Mouse (Mus musculus) myocyte (in vitro differentiated cells): ENCODE measurements around the gene Plekhh2. TPM values are rescaled to one million over a fixed set of nuclear protein-coding genes. Genes with fewer than 3 reads are reported as not detected.

Experiments
- H3K27me3 ChIP-seq: one replicate; pipeline ENCODE4 v1.6.1; 2011; ENCODE audit not compliant: control insufficient read depth, insufficient read depth, insufficient read length
- H3K36me3 ChIP-seq: one replicate; pipeline ENCODE4 v1.6.1; 2011; ENCODE audit not compliant: control insufficient read depth, insufficient read depth
- H3K4me2 ChIP-seq: one replicate; pipeline ENCODE4 v1.6.1; 2011; ENCODE audit warnings: low read depth, control low read depth
- H3K4me3 ChIP-seq: one replicate; pipeline ENCODE4 v1.5.1; 2011; ENCODE audit warnings: mild to moderate bottlenecking, control low read depth, moderate library complexity
- H3K79me2 ChIP-seq: one replicate; pipeline ENCODE4 v1.6.1; 2011; ENCODE audit not compliant: control insufficient read depth, insufficient read depth
- H3ac ChIP-seq: one replicate; pipeline ENCODE4 v1.6.1; 2011; ENCODE audit not compliant: control insufficient read depth, insufficient read length
- CEBPB ChIP-seq: IDR thresholded peaks from 2 replicates; pipeline ENCODE4 v1.6.1; 2011; ENCODE audit warnings: mild to moderate bottlenecking, moderate library complexity; ENCODE audit not compliant: poor library complexity, insufficient read depth, severe bottlenecking
- E2F4 ChIP-seq: IDR thresholded peaks from one replicate; pipeline ENCODE4 v1.6.1; 2011; ENCODE audit warnings: mild to moderate bottlenecking, control low read depth, moderate library complexity; ENCODE audit not compliant: insufficient read depth
- MAX ChIP-seq: IDR thresholded peaks from one replicate; pipeline ENCODE4 v1.6.1; 2011; ENCODE audit warnings: low read depth, mild to moderate bottlenecking, control low read depth
- MYOD1 ChIP-seq, 3 experiments: IDR thresholded peaks; one replicate each; pipeline ENCODE4 v1.6.1; 2011; ENCODE audit warnings: control low read depth in 2 of 3, low read depth in 2 of 3, mild to moderate bottlenecking in 2 of 3, moderate library complexity in 1 of 3; ENCODE audit not compliant: insufficient read length in 2 of 3, control insufficient read depth in 1 of 3
- MYOG ChIP-seq, 3 experiments: IDR thresholded peaks; one replicate each; pipeline ENCODE4 v1.6.1; 2011; ENCODE audit warnings: control low read depth in 2 of 3, low read depth in 2 of 3, mild to moderate bottlenecking in 2 of 3; ENCODE audit not compliant: insufficient read length in 2 of 3, control insufficient read depth in 1 of 3, insufficient read depth in 1 of 3
- POLR2A ChIP-seq: IDR thresholded peaks from one replicate; pipeline ENCODE4 v1.6.1; 2011; ENCODE audit warnings: low read depth, mild to moderate bottlenecking, control low read depth, moderate library complexity; ENCODE audit not compliant: insufficient read length
- POLR2AphosphoS2 ChIP-seq: IDR thresholded peaks from one replicate; pipeline ENCODE4 v1.6.1; 2011; ENCODE audit warnings: low read depth, control low read depth; ENCODE audit not compliant: insufficient read length
- REST ChIP-seq: IDR thresholded peaks from one replicate; pipeline ENCODE4 v1.6.1; 2011; ENCODE audit warnings: mild to moderate bottlenecking, control low read depth, moderate library complexity; ENCODE audit not compliant: insufficient read depth, insufficient read length
- SRF ChIP-seq: IDR thresholded peaks from one replicate; pipeline ENCODE4 v1.6.1; 2011; ENCODE audit warnings: low read depth; ENCODE audit not compliant: control insufficient read depth, insufficient read length
- TCF12 ChIP-seq: IDR thresholded peaks from one replicate; pipeline ENCODE4 v1.6.1; 2011; ENCODE audit warnings: mild to moderate bottlenecking, control low read depth; ENCODE audit not compliant: poor library complexity, insufficient read depth, severe bottlenecking
- TCF3 ChIP-seq: IDR thresholded peaks from one replicate; pipeline ENCODE4 v1.6.1; 2011; ENCODE audit warnings: low read depth, control low read depth; ENCODE audit not compliant: insufficient read length
- USF1 ChIP-seq: IDR thresholded peaks from one replicate; pipeline ENCODE4 v1.6.1; 2011; ENCODE audit warnings: low read depth, mild to moderate bottlenecking, control low read depth, moderate library complexity
- polyA plus RNA-seq: library from polyadenylated mRNA; unstranded; fragments of >200 nt; fragmentation: generic; extraction: Trizol; gene quantifications from one replicate; pipeline ENCODE4 v1.2.1, GENCODE M21; 2012; ENCODE audit warnings: missing spikeins

Plekhh2 gene
- polyA plus RNA-seq, 1 experiment: 6.4 TPM

- Histone ChIP-seq H3ac (no peak overlapping the region), H3K4me3 (no peak overlapping the region), H3K27me3 (no peaks in the 10 kb centered on the region), H3K36me3 (no peaks in the 10 kb centered on the region), H3K79me2 (no peaks in the 10 kb centered on the region), H3K4me2 (no peak overlapping the region)
- TF ChIP-seq MAX (no peak), POLR2AphosphoS2 (no peak), CEBPB (no peak), E2F4 (no peak), MYOD1 (IDR thresholded peaks at IDR 0.05; ENCODE audit: control insufficient read depth in 1 of 3, insufficient read length in 2 of 3, low read depth in 2 of 3) (no peak), TCF12 (no peak), TCF3 (no peak), USF1 (no peak), SRF (no peak), POLR2A (no peak)
Observed at GRCm38 (mm10) chr17:84478276-84478675, 33.4 kb upstream of the Plekhh2 start.

- Histone ChIP-seq H3ac (no peak overlapping the region), H3K27me3 (no peaks in the 10 kb centered on the region), H3K4me2 (no peak overlapping the region), H3K4me3 (no peak overlapping the region), H3K36me3 (no peaks in the 10 kb centered on the region), H3K79me2 (no peaks in the 10 kb centered on the region)
- no peak for TF ChIP-seq MAX
- TF ChIP-seq MYOD1 (IDR thresholded peaks at IDR 0.05; ENCODE audit: control insufficient read depth in 1 of 3, insufficient read length in 2 of 3, low read depth in 2 of 3): no peak
- TF ChIP-seq SRF: no peak
- TF ChIP-seq TCF3: no peak
- no peak for TF ChIP-seq E2F4
- no peak for TF ChIP-seq REST
- TF ChIP-seq USF1: no peak
Observed at GRCm38 (mm10) chr17:84480464-84481355, 31.0 kb upstream of the Plekhh2 start.

GRCm38 (mm10) chr17:84482831-84483230 lies 28.9 kb upstream of the Plekhh2 start:
- Histone ChIP-seq H3K4me3 (no peak overlapping the region), H3K4me2 (no peak overlapping the region), H3K36me3 (no peaks in the 10 kb centered on the region), H3ac (no peak overlapping the region), H3K27me3 (no peaks in the 10 kb centered on the region), H3K79me2 (no peaks in the 10 kb centered on the region)
- TF ChIP-seq MAX (no peak), TCF12 (no peak), POLR2AphosphoS2 (no peak), USF1 (no peak), MYOG (IDR thresholded peaks at IDR 0.05; ENCODE audit: control insufficient read depth in 1 of 3, insufficient read depth in 1 of 3, insufficient read length in 2 of 3, low read depth in 2 of 3) (no peak), E2F4 (no peak), CEBPB (no peak), TCF3 (no peak), REST (no peak), SRF (no peak), MYOD1 (IDR thresholded peaks at IDR 0.05; ENCODE audit: control insufficient read depth in 1 of 3, insufficient read length in 2 of 3, low read depth in 2 of 3) (no peak), POLR2A (no peak)

GRCm38 (mm10) chr17:84483673-84484320 lies 27.9 kb upstream of the Plekhh2 start:
- Histone ChIP-seq H3ac (no peak overlapping the region), H3K79me2 (no peaks in the 10 kb centered on the region), H3K4me2 (no peak overlapping the region), H3K36me3 (no peaks in the 10 kb centered on the region), H3K27me3 (no peaks in the 10 kb centered on the region), H3K4me3 (no peak overlapping the region)
- no peak for TF ChIP-seq USF1
- no peak for TF ChIP-seq TCF12
- no peak for TF ChIP-seq MYOD1 (IDR thresholded peaks at IDR 0.05; ENCODE audit: control insufficient read depth in 1 of 3, insufficient read length in 2 of 3, low read depth in 2 of 3)
- TF ChIP-seq POLR2AphosphoS2: no peak
- TF ChIP-seq POLR2A: no peak
- no peak for TF ChIP-seq CEBPB
- TF ChIP-seq MAX: no peak
- TF ChIP-seq E2F4: no peak
- no peak for TF ChIP-seq MYOG (IDR thresholded peaks at IDR 0.05; ENCODE audit: control insufficient read depth in 1 of 3, insufficient read depth in 1 of 3, insufficient read length in 2 of 3, low read depth in 2 of 3)

GRCm38 (mm10) chr17:84487415-84487814 lies 24.3 kb upstream of the Plekhh2 start:
- TF ChIP-seq CEBPB (no peak), TCF3 (no peak), E2F4 (no peak)
- no peaks in the 10 kb centered on the region for H3K79me2 ChIP-seq
- H3K27me3 ChIP-seq: no peaks in the 10 kb centered on the region
- no peak overlapping the region for H3ac ChIP-seq
- no peak overlapping the region for H3K4me2 ChIP-seq
- no peaks in the 10 kb centered on the region for H3K36me3 ChIP-seq
- H3K4me3 ChIP-seq: no peak overlapping the region
